Mouse (Mus musculus): ENCODE results near the gene Irf1. TPM values are rescaled to one million over a fixed set of nuclear protein-coding genes. Genes with fewer than 3 reads are reported as not detected.

Gene Irf1
- polyA plus RNA-seq (2012; rRNA removed), result 2.7 and 3.4 TPM in 2 replicates

DNA sequence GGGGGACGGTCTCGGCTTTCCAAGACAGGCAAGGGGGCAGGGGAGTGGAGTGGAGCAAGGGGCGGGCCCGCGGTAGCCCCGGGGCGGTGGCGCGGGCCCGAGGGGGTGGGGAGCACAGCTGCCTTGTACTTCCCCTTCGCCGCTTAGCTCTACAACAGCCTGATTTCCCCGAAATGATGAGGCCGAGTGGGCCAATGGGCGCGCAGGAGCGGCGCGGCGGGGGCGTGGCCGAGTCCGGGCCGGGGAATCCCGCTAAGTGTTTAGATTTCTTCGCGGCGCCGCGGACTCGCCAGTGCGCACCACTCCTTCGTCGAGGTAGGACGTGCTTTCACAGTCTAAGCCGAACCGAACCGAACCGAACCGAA lies at the start of gene Irf1:
Gene Irf1, plus strand, starts transcription at position 255 of the 365 bp plus-strand sequence.
- DNase-seq (ENCODE audit: low read depth), result peak; percentile 92
- TF ChIP-seq CTCF (IDR thresholded peaks at IDR 0.05; ENCODE audit: borderline replicate concordance, extremely low read depth, insufficient read depth, insufficient read length), result no peak
- TF ChIP-seq POLR2A (IDR thresholded peaks at IDR 0.05; ENCODE audit: borderline replicate concordance, extremely low read depth, insufficient read depth, insufficient read length, poor library complexity, severe bottlenecking), result no peak

DNA sequence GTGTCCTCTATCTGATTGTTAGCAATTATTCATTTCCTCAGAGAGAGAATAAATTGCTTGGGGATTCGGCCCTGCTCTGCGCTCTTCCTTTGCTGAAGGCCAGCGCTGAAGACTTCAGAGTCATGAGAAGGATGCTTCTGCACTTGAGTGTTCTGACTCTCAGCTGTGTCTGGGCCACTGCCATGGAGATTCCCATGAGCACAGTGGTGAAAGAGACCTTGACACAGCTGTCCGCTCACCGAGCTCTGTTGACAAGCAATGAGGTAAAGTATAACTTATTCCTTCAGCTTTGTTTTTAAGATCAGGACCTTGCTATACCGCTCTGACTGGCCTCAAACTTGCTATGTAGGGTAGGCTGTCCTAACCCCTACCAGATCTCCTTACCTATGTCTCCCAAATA lies 49.1 kb upstream of the Irf1 start, which contains the start of gene Il5:
Gene Il5, plus strand, starts transcription at position 80 of the 400 bp plus-strand sequence.
- DNase-seq (ENCODE audit: low read depth), result no peak
- TF ChIP-seq POLR2A (IDR thresholded peaks at IDR 0.05; ENCODE audit: borderline replicate concordance, extremely low read depth, insufficient read depth, insufficient read length, poor library complexity, severe bottlenecking) (no peak), CTCF (IDR thresholded peaks at IDR 0.05; ENCODE audit: borderline replicate concordance, extremely low read depth, insufficient read depth, insufficient read length) (no peak)

DNA sequence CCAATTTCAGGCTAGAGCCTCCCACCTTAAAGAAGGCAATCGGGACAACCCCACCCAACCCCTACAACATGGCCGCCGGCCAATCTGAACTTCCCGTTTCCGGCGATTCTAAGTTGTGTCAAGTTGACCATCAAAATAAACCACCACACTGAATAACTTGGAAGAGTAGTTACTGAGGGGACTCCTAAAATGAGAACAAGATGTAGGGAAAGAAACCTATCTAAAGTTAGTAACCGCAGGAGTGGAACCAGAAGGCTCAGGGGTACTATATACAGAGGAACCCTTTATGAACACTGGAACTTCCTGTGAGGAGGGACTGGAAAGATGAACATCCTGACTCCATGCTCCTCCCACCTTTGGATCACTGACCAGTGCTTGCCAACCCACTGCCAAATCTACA lies 38.4 kb upstream of the Irf1 start:
- DNase-seq (ENCODE audit: low read depth), result no peak
- TF ChIP-seq POLR2A (IDR thresholded peaks at IDR 0.05; ENCODE audit: borderline replicate concordance, extremely low read depth, insufficient read depth, insufficient read length, poor library complexity, severe bottlenecking) (no peak), CTCF (IDR thresholded peaks at IDR 0.05; ENCODE audit: borderline replicate concordance, extremely low read depth, insufficient read depth, insufficient read length) (no peak)

DNA sequence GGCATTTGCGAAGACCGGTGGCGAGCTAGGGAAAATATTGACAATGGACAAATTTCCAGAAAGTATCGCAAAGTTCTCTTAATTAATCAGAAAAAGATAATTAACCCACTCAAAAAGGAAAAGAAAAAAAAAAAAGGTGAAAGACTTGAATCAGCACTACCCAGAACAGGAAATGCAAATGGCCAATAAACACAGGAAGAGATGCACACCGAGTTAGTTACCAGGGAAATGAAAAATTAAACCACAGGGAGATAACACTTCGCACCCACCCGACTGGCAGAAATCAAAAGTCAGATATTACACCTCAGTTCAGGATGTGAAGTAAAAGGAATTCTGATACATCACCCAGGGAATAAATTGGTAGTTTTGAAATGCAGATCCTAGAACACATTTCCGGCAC lies 37.6 kb upstream of the Irf1 start:
- no peak for TF ChIP-seq POLR2A (IDR thresholded peaks at IDR 0.05; ENCODE audit: borderline replicate concordance, extremely low read depth, insufficient read depth, insufficient read length, poor library complexity, severe bottlenecking)
- no peak for TF ChIP-seq CTCF (IDR thresholded peaks at IDR 0.05; ENCODE audit: borderline replicate concordance, extremely low read depth, insufficient read depth, insufficient read length)
- no peak for DNase-seq (ENCODE audit: low read depth)

DNA sequence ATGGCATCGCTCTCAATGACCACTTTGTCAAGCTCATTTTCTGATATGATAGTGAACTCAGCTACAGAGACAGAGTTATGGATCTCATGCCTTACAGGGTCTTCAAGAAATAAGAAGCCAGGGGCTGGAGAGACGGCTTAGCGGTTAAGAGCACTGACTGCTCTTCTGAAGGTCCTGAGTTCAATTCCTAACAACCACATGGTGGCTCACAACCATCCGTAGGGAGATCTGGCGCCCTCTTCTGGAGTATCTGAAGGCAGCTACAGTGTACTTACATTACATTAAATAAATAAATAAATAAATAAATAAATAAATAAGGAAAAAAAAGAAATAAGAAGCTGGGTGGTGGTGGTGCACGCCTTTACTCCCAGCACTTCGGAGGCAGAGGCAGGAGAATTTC lies 36.0 kb upstream of the Irf1 start:
- TF ChIP-seq CTCF (IDR thresholded peaks at IDR 0.05; ENCODE audit: borderline replicate concordance, extremely low read depth, insufficient read depth, insufficient read length), result no peak
- no peak for TF ChIP-seq POLR2A (IDR thresholded peaks at IDR 0.05; ENCODE audit: borderline replicate concordance, extremely low read depth, insufficient read depth, insufficient read length, poor library complexity, severe bottlenecking)
- DNase-seq (ENCODE audit: low read depth), result no peak

DNA sequence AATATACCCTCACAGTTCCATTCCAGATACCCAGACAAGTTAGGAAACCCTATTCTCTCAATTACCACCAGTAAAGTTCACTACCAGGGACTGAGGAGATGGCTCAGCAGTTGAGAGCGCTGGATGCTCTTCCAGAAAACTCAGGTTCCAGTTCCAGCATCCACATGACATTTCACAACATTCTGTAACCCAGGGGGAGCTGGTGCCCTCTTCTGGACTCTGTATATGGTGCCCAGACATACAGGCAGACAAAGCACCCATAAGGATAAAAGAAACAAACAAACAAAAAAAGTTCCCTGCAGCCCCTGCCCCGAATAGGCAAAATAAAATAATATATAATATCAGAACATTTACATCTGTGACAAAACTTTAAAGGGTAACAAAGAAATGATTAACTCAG lies 35.4 kb upstream of the Irf1 start:
- DNase-seq (ENCODE audit: low read depth), result no peak
- TF ChIP-seq CTCF (IDR thresholded peaks at IDR 0.05; ENCODE audit: borderline replicate concordance, extremely low read depth, insufficient read depth, insufficient read length), result no peak
- no peak for TF ChIP-seq POLR2A (IDR thresholded peaks at IDR 0.05; ENCODE audit: borderline replicate concordance, extremely low read depth, insufficient read depth, insufficient read length, poor library complexity, severe bottlenecking)

DNA sequence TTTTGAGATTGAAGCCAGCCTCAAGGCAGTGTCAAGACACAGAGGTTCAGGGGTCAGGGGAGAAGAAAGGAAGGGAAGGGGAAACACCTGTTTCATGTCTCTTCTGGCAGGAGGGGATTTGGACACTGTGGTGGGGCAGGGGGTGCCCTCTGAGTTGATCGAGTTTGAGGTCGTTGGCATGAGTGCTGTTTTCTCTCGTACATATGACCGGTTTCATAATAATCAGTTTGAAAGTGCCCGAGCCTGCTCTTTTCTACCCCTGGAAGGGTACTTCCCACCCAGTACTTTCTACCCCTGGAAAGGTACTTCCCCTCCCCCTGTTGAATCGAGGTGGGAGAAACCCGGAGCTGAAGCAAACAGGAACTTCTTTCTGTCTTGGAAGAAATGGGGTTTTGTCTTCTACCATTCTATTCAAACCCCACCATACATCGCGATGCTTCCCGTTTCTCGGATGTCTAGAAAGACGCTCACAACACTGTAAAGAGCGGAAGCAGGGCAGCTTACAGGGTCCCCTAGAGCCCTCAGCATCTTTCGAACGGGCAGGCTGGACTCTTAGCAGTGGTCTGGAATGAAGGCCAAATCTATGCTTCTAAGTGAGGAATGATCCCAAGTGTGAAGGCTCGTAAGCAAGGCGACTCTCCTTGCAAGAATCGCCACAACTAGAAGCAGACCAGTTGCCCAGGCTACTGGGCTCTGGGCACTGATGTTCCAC lies 34.7 kb upstream of the Irf1 start:
- no peak for DNase-seq (ENCODE audit: low read depth)
- TF ChIP-seq POLR2A (IDR thresholded peaks at IDR 0.05; ENCODE audit: borderline replicate concordance, extremely low read depth, insufficient read depth, insufficient read length, poor library complexity, severe bottlenecking), result no peak

DNA sequence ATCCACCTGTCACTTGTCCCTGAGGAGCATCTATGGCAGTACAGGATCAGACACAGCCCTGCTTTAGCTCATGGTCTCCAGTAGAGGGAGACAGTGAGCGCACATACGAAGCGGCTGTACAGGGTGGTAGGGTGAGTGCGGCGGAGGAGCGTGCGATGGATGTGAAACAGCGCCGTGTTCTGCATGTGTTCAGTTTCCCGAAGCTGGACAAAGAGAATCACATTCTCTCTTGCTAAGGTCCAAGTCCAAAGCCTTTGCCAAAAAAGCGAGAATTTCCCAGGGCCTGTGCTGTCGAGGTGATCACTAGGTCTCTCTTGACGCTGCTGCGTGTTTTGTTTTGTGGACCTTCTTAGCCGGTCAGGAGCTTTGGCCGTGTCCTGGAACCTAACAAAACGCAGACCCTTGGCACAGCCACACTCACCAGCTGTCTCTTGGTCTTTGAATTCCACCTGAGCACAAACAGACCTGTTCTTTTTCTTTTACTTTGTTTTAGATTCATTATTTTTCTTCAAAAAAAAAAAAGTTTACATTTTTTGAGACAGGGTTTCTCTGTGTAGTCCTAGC lies 34.0 kb upstream of the Irf1 start:
- TF ChIP-seq CTCF (IDR thresholded peaks at IDR 0.05; ENCODE audit: borderline replicate concordance, extremely low read depth, insufficient read depth, insufficient read length), result peak; percentile 92
- TF ChIP-seq POLR2A (IDR thresholded peaks at IDR 0.05; ENCODE audit: borderline replicate concordance, extremely low read depth, insufficient read depth, insufficient read length, poor library complexity, severe bottlenecking), result no peak
- peak; percentile 92 for DNase-seq (ENCODE audit: low read depth)

DNA sequence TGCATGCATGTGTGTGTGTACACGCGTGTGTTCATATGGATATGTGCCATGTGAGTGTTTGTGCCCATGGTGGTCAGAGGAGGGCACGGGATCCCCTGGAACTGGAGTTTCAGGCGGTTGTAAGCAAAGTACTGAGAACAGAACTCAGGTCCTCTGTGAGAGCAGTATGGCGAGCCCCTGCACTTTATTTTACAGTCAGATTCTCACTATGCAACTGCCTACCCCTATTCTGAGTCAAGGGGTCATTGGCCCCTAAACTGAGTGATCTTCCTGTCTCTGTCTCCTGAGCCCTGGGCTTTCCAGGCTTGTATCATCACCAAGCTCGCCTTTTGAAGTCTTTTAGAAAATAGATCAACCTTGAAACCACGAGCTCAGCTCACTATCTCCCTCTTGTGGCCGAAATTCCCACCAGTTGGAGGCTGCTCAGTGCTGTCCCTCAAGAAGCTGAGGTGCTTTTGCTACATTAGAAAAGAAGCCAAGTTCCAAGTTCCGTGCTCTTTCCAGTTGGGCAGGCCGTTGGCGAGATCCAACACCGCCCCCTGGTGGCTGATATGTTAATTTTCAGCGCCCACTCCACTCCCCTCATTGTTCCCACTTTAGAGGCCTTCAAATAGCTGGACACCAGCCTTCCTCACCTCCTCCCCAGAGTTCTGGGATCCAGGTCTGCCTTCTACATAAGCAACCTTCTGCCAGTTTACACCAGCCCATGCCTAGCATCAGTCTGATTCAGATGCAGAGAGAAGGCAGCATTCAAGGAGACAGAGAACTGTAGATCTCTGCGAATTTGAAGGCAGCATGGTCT lies 32.8 kb upstream of the Irf1 start:
- DNase-seq (ENCODE audit: low read depth), result peak; percentile 84
- TF ChIP-seq CTCF (IDR thresholded peaks at IDR 0.05; ENCODE audit: borderline replicate concordance, extremely low read depth, insufficient read depth, insufficient read length) (peak; percentile 67), POLR2A (IDR thresholded peaks at IDR 0.05; ENCODE audit: borderline replicate concordance, extremely low read depth, insufficient read depth, insufficient read length, poor library complexity, severe bottlenecking) (no peak)

DNA sequence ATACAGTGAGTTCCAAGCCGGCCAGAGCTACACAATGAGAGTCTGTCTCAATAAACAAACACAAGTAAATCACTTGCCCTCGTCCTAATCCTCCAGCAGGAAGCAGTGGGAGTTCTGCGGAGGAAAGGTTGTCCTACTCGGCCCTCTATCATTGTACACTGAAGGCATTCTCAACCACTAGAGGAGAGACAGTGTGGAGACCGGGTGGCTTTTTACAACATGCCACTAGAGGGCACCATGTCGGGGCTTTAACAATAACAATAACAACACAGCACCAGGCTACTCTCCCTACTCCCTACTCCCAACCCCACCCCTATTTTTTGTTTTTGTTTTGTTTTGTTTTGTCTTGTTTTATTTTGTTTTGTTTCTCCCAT lies 32.3 kb upstream of the Irf1 start:
- peak; percentile 35 for DNase-seq (ENCODE audit: low read depth)
- TF ChIP-seq POLR2A (IDR thresholded peaks at IDR 0.05; ENCODE audit: borderline replicate concordance, extremely low read depth, insufficient read depth, insufficient read length, poor library complexity, severe bottlenecking) (no peak), CTCF (IDR thresholded peaks at IDR 0.05; ENCODE audit: borderline replicate concordance, extremely low read depth, insufficient read depth, insufficient read length) (peak; percentile 56; the same call in 1 of the 2 replicates)

DNA sequence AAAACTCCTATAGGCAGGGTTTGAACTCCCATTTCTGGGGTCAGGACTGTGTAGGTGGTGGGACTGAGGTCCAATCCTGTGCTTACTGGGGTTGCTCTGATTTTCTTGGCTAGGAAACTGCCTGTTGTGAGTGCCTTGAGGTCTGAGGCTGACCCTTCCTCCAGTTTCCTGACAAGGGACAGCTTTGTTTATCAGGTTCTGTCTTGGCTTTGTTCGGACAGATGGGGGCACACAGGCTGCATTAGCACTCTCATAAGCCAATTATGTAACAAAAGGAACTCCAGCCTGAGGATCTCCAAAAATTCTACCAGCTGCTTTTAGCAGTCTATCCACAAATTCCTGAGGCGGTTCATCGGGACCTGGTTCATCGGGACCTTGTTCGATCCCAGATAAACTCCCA lies 27.5 kb upstream of the Irf1 start:
- TF ChIP-seq CTCF (IDR thresholded peaks at IDR 0.05; ENCODE audit: borderline replicate concordance, extremely low read depth, insufficient read depth, insufficient read length), result no peak; the same call in 1 of the 2 replicates
- TF ChIP-seq POLR2A (IDR thresholded peaks at IDR 0.05; ENCODE audit: borderline replicate concordance, extremely low read depth, insufficient read depth, insufficient read length, poor library complexity, severe bottlenecking), result no peak
- DNase-seq (ENCODE audit: low read depth), result no peak
